Mouse (Mus musculus) ES-E14 (cell line): ENCODE measurements around the gene Pimreg. TPM values are rescaled to one million over a fixed set of nuclear protein-coding genes. Genes with fewer than 3 reads are reported as not detected.

Experiments
- DNase-seq: peaks from one replicate; pipeline ENCODE4 v3.0.0-alpha.2; 2013; ENCODE audit warnings: low read depth, low spot score
- H3K27ac ChIP-seq: 2 replicates; pipeline ENCODE4 v1.5.1; 2012; ENCODE audit warnings: low read depth, mild to moderate bottlenecking, low read length, moderate library complexity, mixed read lengths; ENCODE audit not compliant: poor library complexity, insufficient read depth, severe bottlenecking
- H3K36me3 ChIP-seq: 2 replicates; pipeline ENCODE4 v1.6.1; 2012; ENCODE audit warnings: mild to moderate bottlenecking, low read length, moderate library complexity, mixed read lengths; ENCODE audit not compliant: control insufficient read depth, poor library complexity, insufficient read depth, severe bottlenecking
- H3K4me1 ChIP-seq, 2 experiments: fragments of 150-350 bp in 1 of 2; sonication (generic) in 1 of 2; 2 replicates each; pipeline ENCODE4 v1.6.1; 2012; ENCODE audit warnings: low read length in 2 of 2, mild to moderate bottlenecking in 1 of 2, mixed read lengths in 1 of 2; ENCODE audit not compliant: control insufficient read depth in 2 of 2, insufficient read depth in 2 of 2, poor library complexity in 1 of 2
- H3K4me3 ChIP-seq, 2 experiments: fragments of 150-350 bp in 1 of 2; sonication (generic) in 1 of 2; 2 replicates each; pipeline ENCODE4 v1.5.1; 2012; ENCODE audit warnings: low read length in 2 of 2, low read depth in 1 of 2, mild to moderate bottlenecking in 1 of 2, mixed read lengths in 1 of 2; ENCODE audit not compliant: insufficient read depth in 1 of 2, poor library complexity in 1 of 2, severe bottlenecking in 1 of 2
- H3K9ac ChIP-seq: 2 replicates; pipeline ENCODE4 v1.6.1; 2012; ENCODE audit warnings: low read depth, mild to moderate bottlenecking, low read length, mixed read lengths; ENCODE audit not compliant: poor library complexity, insufficient read depth, severe bottlenecking
- H3K9me3 ChIP-seq: fragments of 150-350 bp; sonication (generic); 2 replicates; pipeline ENCODE4 v1.6.1; 2012; ENCODE audit warnings: low read depth, mild to moderate bottlenecking, low read length; ENCODE audit not compliant: control insufficient read depth, insufficient read depth
- CHD2 ChIP-seq: IDR thresholded peaks from 2 replicates; pipeline ENCODE4 v1.6.1; 2014; ENCODE audit warnings: mild to moderate bottlenecking, low read depth, low read length, inconsistent platforms
- HCFC1 ChIP-seq: IDR thresholded peaks from 2 replicates; pipeline ENCODE4 v1.6.1; 2012; ENCODE audit warnings: low read length, inconsistent platforms, borderline replicate concordance; ENCODE audit not compliant: insufficient read depth
- MAFK ChIP-seq: IDR thresholded peaks from 2 replicates; pipeline ENCODE4 v1.6.1; 2014; ENCODE audit warnings: mild to moderate bottlenecking, low read depth, low read length, inconsistent platforms; ENCODE audit not compliant: insufficient read depth
- ZC3H11A ChIP-seq: IDR thresholded peaks from 2 replicates; pipeline ENCODE4 v1.6.1; 2012; ENCODE audit warnings: low read depth, mild to moderate bottlenecking, inconsistent platforms, low read length, borderline replicate concordance
- ZNF384 ChIP-seq: IDR thresholded peaks from 2 replicates; pipeline ENCODE4 v1.6.1; 2012; ENCODE audit warnings: low read depth, low read length, inconsistent platforms
- in situ Hi-C, 2 experiments: fragments of 600-800 bp; cut with MboI; formaldehyde crosslinking; loops; one replicate each; pipeline ENCODE4 v1.15.1; 2025; ENCODE audit warnings: low sequenced_read_pairs in 2 of 2, inconsistent platforms in 1 of 2; ENCODE audit not compliant: unreplicated experiment in 2 of 2
- total RNA-seq: library from RNA; depleted of rRNA; stranded (reverse); fragments of 300-350 nt; gene quantifications from 2 replicates; pipeline ENCODE4 v1.2.3, GENCODE M21; 2012

Gene Pimreg
- total RNA-seq, 1 experiment = 28.7 TPM

- no peak for DNase-seq
- Histone ChIP-seq H3K27ac (no peak overlapping the region), H3K9ac (no peak overlapping the region), H3K9me3 (no peaks in the 10 kb centered on the region), H3K36me3 (no peaks in the 10 kb centered on the region), H3K4me3 (no peak overlapping the region), H3K4me1 (peaks cover 0 to 5% of the 10 kb centered on the region in 2 experiments; a peak in 1 of 4 replicates)
- in situ Hi-C loops = no loop called here
- no peak for TF ChIP-seq ZNF384
- TF ChIP-seq MAFK = no peak
- no peak for TF ChIP-seq CHD2
- no peak for TF ChIP-seq ZC3H11A
- no peak for TF ChIP-seq HCFC1
Observed at GRCm38 (mm10) chr11:72052221-72052620, 10.4 kb downstream of the Pimreg start.

- Histone ChIP-seq H3K9ac (no peak overlapping the region), H3K4me1 (peaks cover 0 to 5% of the 10 kb centered on the region in 2 experiments; a peak in 1 of 4 replicates), H3K27ac (no peak overlapping the region), H3K36me3 (no peaks in the 10 kb centered on the region), H3K4me3 (no peak overlapping the region), H3K9me3 (no peaks in the 10 kb centered on the region)
- DNase-seq = peak; percentile 66
- in situ Hi-C loops = no loop called here
- TF ChIP-seq CHD2 (no peak), ZC3H11A (no peak), MAFK (no peak), ZNF384 (no peak), HCFC1 (no peak)
Observed at GRCm38 (mm10) chr11:72052636-72053035, 10.8 kb downstream of the Pimreg start.

- H3K4me1 ChIP-seq = peaks cover 0 to 1% of the 10 kb centered on the region in 2 experiments; a peak in 1 of 4 replicates
- in situ Hi-C loops = no loop called here
- no peak overlapping the region for H3K9ac ChIP-seq
- no peaks in the 10 kb centered on the region for H3K36me3 ChIP-seq
- H3K9me3 ChIP-seq = no peaks in the 10 kb centered on the region
- TF ChIP-seq ZNF384 (no peak), MAFK (no peak), HCFC1 (no peak), ZC3H11A (no peak), CHD2 (no peak)
- no peak overlapping the region for H3K27ac ChIP-seq
- no peak for DNase-seq
- no peak overlapping the region for H3K4me3 ChIP-seq
Observed at GRCm38 (mm10) chr11:72055176-72055575, 13.3 kb downstream of the Pimreg start.

- Histone ChIP-seq H3K4me3 (no peak overlapping the region), H3K4me1 (no peaks in the 10 kb centered on the region), H3K9ac (no peak overlapping the region), H3K9me3 (no peaks in the 10 kb centered on the region), H3K36me3 (no peaks in the 10 kb centered on the region), H3K27ac (no peak overlapping the region)
- no peak for DNase-seq
- TF ChIP-seq HCFC1 (no peak), CHD2 (no peak), MAFK (no peak), ZC3H11A (no peak), ZNF384 (no peak)
- in situ Hi-C loops = no loop called here
Observed at GRCm38 (mm10) chr11:72057166-72057565, 15.3 kb downstream of the Pimreg start.

- H3K4me3 ChIP-seq = no peak overlapping the region
- no peak overlapping the region for H3K27ac ChIP-seq
- no peak for TF ChIP-seq ZC3H11A
- no peak for TF ChIP-seq CHD2
- no peak for TF ChIP-seq MAFK
- TF ChIP-seq HCFC1 = no peak
- DNase-seq = no peak
- H3K9me3 ChIP-seq = no peaks in the 10 kb centered on the region
- no peak overlapping the region for H3K9ac ChIP-seq
- in situ Hi-C loops = no loop called here
- no peaks in the 10 kb centered on the region for H3K4me1 ChIP-seq
- H3K36me3 ChIP-seq = no peaks in the 10 kb centered on the region
Observed at GRCm38 (mm10) chr11:72060416-72060815, 18.6 kb downstream of the Pimreg start.
